Mouse (Mus musculus): ENCODE results near the gene Wdcp.
A peak's percentile ranks its signal among the peaks of the same experiment; 100 is the strongest.
"Not testable (repeated sequence)": the region's sequence is repeated elsewhere in the genome, so short reads cannot be mapped to it uniquely, and the experiment has no call there.

Gene Wdcp

GRCm38 (mm10) chr12:4842890-4843597 lies at the start of gene Wdcp:
Wdcp (plus strand) TSS chr12:4843303.
- DNase-seq (ENCODE audit: low read depth) = peak; percentile 94

- DNase-seq (ENCODE audit: low read depth) = no peak
Measured at GRCm38 (mm10) chr12:4793718-4794117, 49.4 kb upstream of the Wdcp start.

GRCm38 (mm10) chr12:4797471-4797870 lies 45.6 kb upstream of the Wdcp start:
- DNase-seq (ENCODE audit: low read depth) = not testable (repeated sequence)

GRCm38 (mm10) chr12:4811036-4811435 lies 32.1 kb upstream of the Wdcp start:
- no peak for DNase-seq (ENCODE audit: low read depth)

DNA sequence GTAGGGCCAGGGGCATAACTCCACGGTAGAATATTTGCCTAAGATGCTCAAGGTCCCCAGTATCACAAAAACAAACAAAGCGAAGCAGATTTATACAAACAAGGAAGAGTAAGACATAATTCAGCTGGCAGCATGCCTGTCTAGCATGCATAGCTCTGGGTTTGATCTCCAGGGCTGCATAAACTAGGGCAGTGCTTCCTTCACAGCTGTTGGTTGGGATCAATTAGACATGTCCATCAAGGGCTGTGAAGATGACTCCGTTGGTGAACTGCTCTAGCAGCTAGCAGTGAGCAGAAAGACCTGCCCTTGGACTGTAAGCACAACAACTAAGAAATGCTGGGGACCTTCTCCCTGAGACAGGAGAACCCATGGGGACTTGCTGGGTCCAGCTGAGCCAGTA lies 31.4 kb upstream of the Wdcp start:
- no peak for DNase-seq (ENCODE audit: low read depth)

DNA sequence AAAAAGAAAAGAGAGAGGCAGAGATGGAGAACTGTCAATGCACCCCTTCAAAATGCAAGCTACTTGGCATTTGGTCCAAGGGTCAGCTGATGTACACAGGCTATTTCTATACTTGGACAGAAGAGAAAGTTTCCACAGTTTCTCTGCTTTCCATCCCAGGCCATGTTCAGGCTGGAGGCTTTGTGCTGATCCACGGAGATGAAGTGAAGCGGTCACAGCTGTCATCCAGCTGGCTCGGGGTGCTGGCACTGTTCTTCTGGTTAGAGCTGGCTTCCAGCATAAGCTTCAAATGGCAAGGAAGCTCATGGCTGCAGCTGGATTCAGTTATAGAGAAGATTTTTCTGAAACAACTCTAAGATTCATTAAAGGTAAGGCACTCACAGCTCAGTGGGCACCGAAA lies 29.5 kb upstream of the Wdcp start:
- DNase-seq (ENCODE audit: low read depth) = no peak

GRCm38 (mm10) chr12:4816680-4817360 lies 26.3 kb upstream of the Wdcp start:
- DNase-seq (ENCODE audit: low read depth) = no peak

- peak; percentile 100 for DNase-seq (ENCODE audit: low read depth)
Measured at GRCm38 (mm10) chr12:4817361-4818101, 25.6 kb upstream of the Wdcp start, which contains the start of gene Sf3b6. Sf3b6 (plus strand) TSS chr12:4817544.

- DNase-seq (ENCODE audit: low read depth) = no peak
Measured at GRCm38 (mm10) chr12:4827256-4827655, 15.8 kb upstream of the Wdcp start.

DNA sequence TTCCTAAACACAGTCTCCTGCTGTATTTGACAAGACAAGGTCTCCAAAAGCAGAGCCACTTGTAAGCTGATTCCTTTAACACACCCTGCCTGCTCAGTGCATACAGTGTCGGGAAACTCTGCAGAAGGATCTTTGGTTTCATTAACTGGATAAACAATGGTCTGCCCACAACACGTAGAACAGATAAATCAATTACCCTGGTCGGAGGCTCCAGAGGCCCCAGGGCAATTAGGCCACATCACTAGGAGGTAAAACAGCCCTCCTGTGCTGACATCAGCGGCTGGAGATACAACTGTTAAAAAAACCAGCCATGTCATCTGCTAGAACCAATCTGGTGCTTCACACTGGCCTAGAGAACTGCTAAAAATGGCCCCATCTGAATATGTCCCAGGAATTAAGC lies 6.1 kb upstream of the Wdcp start:
- DNase-seq (ENCODE audit: low read depth) = no peak

DNA sequence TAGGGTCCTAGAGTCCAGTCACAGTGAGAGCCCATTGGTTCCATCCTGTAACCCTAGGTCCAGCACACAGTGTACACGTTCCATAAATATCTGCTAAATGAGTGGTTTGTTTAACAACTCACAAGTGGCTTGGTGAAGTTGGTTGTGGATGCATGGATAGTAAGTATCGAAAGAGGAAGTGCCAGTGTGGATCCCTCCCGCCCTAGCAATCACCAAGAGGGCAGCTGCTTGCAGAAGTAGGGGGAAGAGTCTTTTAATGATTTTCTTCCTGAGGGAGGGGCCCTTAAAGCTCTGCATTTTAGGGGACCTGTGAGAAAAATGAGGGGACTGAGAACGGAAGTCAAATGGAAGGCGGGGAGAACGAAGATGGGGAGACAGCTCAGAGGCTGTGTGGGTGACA lies 3.1 kb upstream of the Wdcp start:
- peak; percentile 25 for DNase-seq (ENCODE audit: low read depth)

- DNase-seq (ENCODE audit: low read depth) = no peak
Measured at GRCm38 (mm10) chr12:4840741-4841140, 2.4 kb upstream of the Wdcp start.

GRCm38 (mm10) chr12:4841392-4841887 lies 1.7 kb upstream of the Wdcp start, which contains the start of gene Fkbp1b:
Fkbp1b (minus strand) TSS chr12:4841591.
- DNase-seq (ENCODE audit: low read depth) = peak; percentile 70

- peak; percentile 38 for DNase-seq (ENCODE audit: low read depth)
Measured at GRCm38 (mm10) chr12:4842456-4842855, 647 bp upstream of the Wdcp start.

DNA sequence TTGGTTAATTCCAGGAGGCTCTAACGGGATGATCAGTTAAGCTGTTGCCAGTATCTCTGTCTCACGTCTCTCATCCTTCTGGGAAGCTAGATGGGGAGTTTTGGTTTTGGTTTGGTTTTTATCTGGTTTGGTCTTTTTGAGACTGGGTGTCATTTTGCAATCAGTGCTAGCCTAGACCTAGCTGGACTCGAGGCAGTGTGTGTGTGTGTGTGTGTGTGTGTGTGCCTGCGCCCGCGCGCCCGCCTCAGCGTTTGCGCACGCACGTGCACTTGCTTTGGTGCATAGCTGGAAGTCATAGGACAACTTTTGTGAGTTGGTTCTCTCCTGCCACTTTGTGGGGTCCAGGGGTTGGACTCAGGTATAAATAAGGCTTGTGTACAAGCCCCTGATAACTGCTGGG lies 638 bp downstream of the Wdcp start:
- peak; percentile 77 for DNase-seq (ENCODE audit: low read depth)

DNA sequence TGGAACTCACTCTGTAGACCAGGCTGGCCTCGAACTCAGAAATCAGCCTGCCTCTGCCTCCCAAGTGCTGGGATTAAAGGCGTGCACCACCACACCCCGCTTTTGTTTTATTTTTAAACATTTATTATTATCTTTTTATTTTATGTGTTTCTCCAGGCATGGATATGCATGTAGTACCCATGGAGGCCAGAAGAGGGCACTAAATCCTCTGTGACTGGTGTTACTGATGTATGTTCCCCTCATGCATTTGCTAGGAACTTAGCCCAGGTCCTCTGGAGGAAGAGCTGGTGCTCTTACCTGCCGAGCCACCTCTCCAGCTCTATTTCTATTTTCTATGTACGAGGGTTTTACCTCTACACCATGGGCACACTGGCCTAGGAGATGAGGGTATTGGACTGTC lies 13.1 kb downstream of the Wdcp start:
- DNase-seq (ENCODE audit: low read depth) = peak; percentile 59

DNA sequence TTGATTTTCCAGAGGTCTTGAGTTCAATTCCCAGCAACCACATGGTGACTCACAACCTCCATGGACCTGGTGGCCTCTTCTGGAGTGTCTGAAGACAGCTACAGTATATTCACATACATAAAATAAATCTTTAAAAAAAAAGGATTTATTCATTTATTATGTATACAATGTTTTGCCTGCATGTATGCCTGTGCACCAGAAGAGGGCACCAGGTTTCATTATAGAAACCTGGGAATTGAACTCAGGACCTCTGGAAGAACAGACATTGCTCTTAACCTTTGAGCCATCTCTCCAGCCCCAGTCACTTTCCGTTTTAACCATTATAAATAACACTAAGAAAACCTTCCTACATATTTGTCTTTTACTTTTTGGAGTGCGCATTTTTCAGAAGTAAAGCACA lies 13.7 kb downstream of the Wdcp start:
- peak; percentile 17 for DNase-seq (ENCODE audit: low read depth)

DNA sequence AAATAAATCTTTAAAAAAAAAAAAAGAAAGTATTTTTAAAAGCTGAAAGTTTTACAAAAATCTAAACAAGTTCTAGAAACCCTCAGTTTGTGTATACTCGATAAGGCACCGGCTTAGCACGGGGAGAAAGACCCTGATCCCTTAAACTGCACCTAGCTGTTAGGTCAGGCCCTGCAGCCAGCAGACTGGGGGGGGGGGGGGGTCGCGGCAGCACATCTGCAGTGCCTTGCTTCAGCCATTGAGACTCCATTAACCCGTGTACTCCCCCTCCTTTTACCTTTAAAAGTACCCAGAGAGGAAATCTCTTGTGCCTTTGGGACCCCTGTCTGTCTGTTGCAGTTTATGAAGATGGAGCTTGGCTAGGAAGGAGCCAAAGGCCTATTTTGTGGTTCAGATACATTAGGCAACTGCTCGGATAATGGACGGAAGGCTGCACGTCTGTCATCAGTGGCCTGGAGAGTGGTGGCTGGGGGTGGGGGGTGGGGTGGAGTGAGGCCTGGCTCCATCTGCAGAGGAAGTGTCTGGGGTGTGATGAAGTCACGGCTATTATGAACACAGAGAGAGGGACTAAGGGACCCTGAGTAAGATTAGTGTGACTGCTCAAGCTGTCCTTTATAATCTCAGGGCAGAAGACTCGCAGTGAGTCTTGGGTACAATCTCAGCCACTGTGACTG lies 16.3 kb downstream of the Wdcp start:
- DNase-seq (ENCODE audit: low read depth) = no peak

- DNase-seq (ENCODE audit: low read depth) = peak; percentile 29
Measured at GRCm38 (mm10) chr12:4862672-4863071, 19.6 kb downstream of the Wdcp start.

- DNase-seq (ENCODE audit: low read depth) = no peak
Measured at GRCm38 (mm10) chr12:4863654-4864337, 20.7 kb downstream of the Wdcp start.

- DNase-seq (ENCODE audit: low read depth) = no peak
Measured at GRCm38 (mm10) chr12:4864338-4864690, 21.2 kb downstream of the Wdcp start.

GRCm38 (mm10) chr12:4868924-4869323 lies 25.8 kb downstream of the Wdcp start:
- no peak for DNase-seq (ENCODE audit: low read depth)
